Mouse (Mus musculus) ES-E14 (cell line): ENCODE data around the gene Rbfox2.

Experiments used
- CHD2 ChIP-seq: IDR thresholded peaks from 2 replicates; pipeline ENCODE4 v1.6.1; 2014; ENCODE audit warnings: mild to moderate bottlenecking, low read depth, low read length, inconsistent platforms
- HCFC1 ChIP-seq: IDR thresholded peaks from 2 replicates; pipeline ENCODE4 v1.6.1; 2012; ENCODE audit warnings: low read length, inconsistent platforms, borderline replicate concordance; ENCODE audit not compliant: insufficient read depth
- MAFK ChIP-seq: IDR thresholded peaks from 2 replicates; pipeline ENCODE4 v1.6.1; 2014; ENCODE audit warnings: mild to moderate bottlenecking, low read depth, low read length, inconsistent platforms; ENCODE audit not compliant: insufficient read depth
- ZC3H11A ChIP-seq: IDR thresholded peaks from 2 replicates; pipeline ENCODE4 v1.6.1; 2012; ENCODE audit warnings: low read depth, mild to moderate bottlenecking, inconsistent platforms, low read length, borderline replicate concordance
- ZNF384 ChIP-seq: IDR thresholded peaks from 2 replicates; pipeline ENCODE4 v1.6.1; 2012; ENCODE audit warnings: low read depth, low read length, inconsistent platforms

- TF ChIP-seq CHD2 = no peak
- no peak for TF ChIP-seq HCFC1
- TF ChIP-seq ZNF384 = no peak
- TF ChIP-seq ZC3H11A = no peak
- TF ChIP-seq MAFK = no peak
Observed at GRCm38 (mm10) chr15:77153088-77153546, 153.7 kb downstream of the Rbfox2 start.
